Mouse (Mus musculus) heart, postnatal 0 days (tissue): ENCODE measurements around the gene Cant1.

Experiments
- CTCF ChIP-seq: IDR thresholded peaks from 2 replicates; pipeline ENCODE4 v1.5.1; 2016; ENCODE audit warnings: antibody characterized with exemption, control low read depth, low read depth
- EP300 ChIP-seq: IDR thresholded peaks from 2 replicates; pipeline ENCODE4 v1.6.1; 2016; ENCODE audit warnings: antibody characterized with exemption, low read depth

GRCm38 (mm10) chr11:118427986-118428385 lies 9.1 kb upstream of the Cant1 start, which contains the start of gene C1qtnf1:
- no peak for TF ChIP-seq EP300
- no peak for TF ChIP-seq CTCF
